Mouse (Mus musculus): ENCODE measurements around the gene Mmp1b. TPM values are rescaled to one million over a fixed set of nuclear protein-coding genes. Genes with fewer than 3 reads are reported as not detected.

Gene Mmp1b
- 0.29 TPM for polyA plus RNA-seq (2014; fragmentation: Illumina TruSeq; extraction: RNeasy Lipid Tissue Mini Kit (QIAGEN cat#74804); ENCODE audit: low read depth, low replicate concordance)

GRCm38 (mm10) chr9:7387947-7388346, at the start of gene Mmp1b:
TSS of gene Mmp1b (minus strand) at chr9:7388047.

DNA sequence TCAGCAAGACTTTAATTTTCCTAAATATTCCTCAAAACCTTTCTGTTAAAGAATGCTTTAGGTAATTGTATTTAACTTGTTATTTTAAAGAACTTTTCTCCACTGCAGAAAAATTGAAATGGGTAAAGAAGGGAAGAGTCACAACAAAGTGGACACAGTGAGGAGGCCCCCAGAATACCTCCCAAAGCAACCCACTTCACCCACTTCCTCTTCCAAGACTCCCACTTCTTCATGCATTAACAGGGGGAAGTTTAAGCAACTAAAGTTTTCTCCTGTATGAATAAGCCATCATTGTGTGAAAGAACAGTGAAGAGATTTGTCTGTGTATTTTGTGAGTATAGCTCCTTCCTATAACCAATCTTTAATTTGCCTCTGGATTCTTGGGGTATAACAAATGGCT, 43.7 kb downstream of the Mmp1b start, which contains the start of gene Mmp12:
TSS of gene Mmp12 (plus strand) at position 275 of the 400 bp plus-strand sequence.

Other genes starting within 250 kb of the Mmp1b start
- 3.1 TPM for gene Dync2h1, start 203.6 kb downstream of the Mmp1b start, polyA plus RNA-seq (2014; fragmentation: Illumina TruSeq; extraction: RNeasy Lipid Tissue Mini Kit (QIAGEN cat#74804); ENCODE audit: low read depth, low replicate concordance)
- 81.0 TPM for gene Dcun1d5, start 203.5 kb downstream of the Mmp1b start, polyA plus RNA-seq (2014; fragmentation: Illumina TruSeq; extraction: RNeasy Lipid Tissue Mini Kit (QIAGEN cat#74804); ENCODE audit: low read depth, low replicate concordance)
- 0.17 TPM for gene Mmp13, start 115.5 kb downstream of the Mmp1b start, polyA plus RNA-seq (2014; fragmentation: Illumina TruSeq; extraction: RNeasy Lipid Tissue Mini Kit (QIAGEN cat#74804); ENCODE audit: low read depth, low replicate concordance)
- 21.3 TPM for gene Mmp12, start 43.7 kb downstream of the Mmp1b start, polyA plus RNA-seq (2014; fragmentation: Illumina TruSeq; extraction: RNeasy Lipid Tissue Mini Kit (QIAGEN cat#74804); ENCODE audit: low read depth, low replicate concordance)
- gene Mmp3, start 57.8 kb upstream of the Mmp1b start, polyA plus RNA-seq (2014; fragmentation: Illumina TruSeq; extraction: RNeasy Lipid Tissue Mini Kit (QIAGEN cat#74804); ENCODE audit: low read depth, low replicate concordance), result 1.6 TPM
- gene Mmp10, start 114.3 kb upstream of the Mmp1b start, polyA plus RNA-seq (2014; fragmentation: Illumina TruSeq; extraction: RNeasy Lipid Tissue Mini Kit (QIAGEN cat#74804); ENCODE audit: low read depth, low replicate concordance), result not detected
- gene Mmp8, start 170.4 kb upstream of the Mmp1b start, polyA plus RNA-seq (2014; fragmentation: Illumina TruSeq; extraction: RNeasy Lipid Tissue Mini Kit (QIAGEN cat#74804); ENCODE audit: low read depth, low replicate concordance), result not detected
- 0.45 TPM for gene Mmp27, start 183.3 kb upstream of the Mmp1b start, polyA plus RNA-seq (2014; fragmentation: Illumina TruSeq; extraction: RNeasy Lipid Tissue Mini Kit (QIAGEN cat#74804); ENCODE audit: low read depth, low replicate concordance)
- not detected for gene Mmp20, start 240.2 kb upstream of the Mmp1b start, polyA plus RNA-seq (2014; fragmentation: Illumina TruSeq; extraction: RNeasy Lipid Tissue Mini Kit (QIAGEN cat#74804); ENCODE audit: low read depth, low replicate concordance)

Data from adipose tissue, adult 10 weeks (tissue).